Mouse (Mus musculus) forebrain, embryonic 14.5 days (tissue): ENCODE data around the gene Cpeb4. TPM values are rescaled to one million over a fixed set of nuclear protein-coding genes. Genes with fewer than 3 reads are reported as not detected.

Experiments
- ATAC-seq: fragments of 200-750 bp; cut with Nextera tagmentation; 2 replicates; pipeline ENCODE4 v1.8.0; 2017; ENCODE audit warnings: mild to moderate bottlenecking, moderate library complexity
- DNase-seq: peaks from one replicate; pipeline ENCODE4 v3.0.0-alpha.2; 2015; ENCODE audit warnings: low spot score
- H3K27ac ChIP-seq: fragments of 300-500 bp; sonication (generic); 2 replicates; pipeline ENCODE4 v1.5.1; 2014; ENCODE audit warnings: low read depth, mild to moderate bottlenecking, control low read depth, low read length, moderate library complexity
- H3K27me3 ChIP-seq: fragments of 300-500 bp; sonication (generic); replicated peaks from 2 replicates; pipeline ENCODE4 v1.6.1; 2014; ENCODE audit warnings: low read length, control low read depth, mixed read lengths; ENCODE audit not compliant: control insufficient read depth, insufficient read depth
- H3K36me3 ChIP-seq: fragments of 300-500 bp; sonication (generic); 2 replicates; pipeline ENCODE4 v1.6.1; 2014; ENCODE audit warnings: low read length, control low read depth; ENCODE audit not compliant: control insufficient read depth, insufficient read depth
- H3K4me1 ChIP-seq: fragments of 300-500 bp; sonication (generic); 2 replicates; pipeline ENCODE4 v1.6.1; 2014; ENCODE audit warnings: antibody characterized with exemption, low read length, control low read depth; ENCODE audit not compliant: control insufficient read depth, insufficient read depth
- H3K4me2 ChIP-seq: fragments of 300-500 bp; sonication (generic); 2 replicates; pipeline ENCODE4 v1.6.1; 2014; ENCODE audit warnings: mild to moderate bottlenecking, control low read depth, low read length
- H3K4me3 ChIP-seq: fragments of 300-500 bp; sonication (generic); 2 replicates; pipeline ENCODE4 v1.5.1; 2014; ENCODE audit warnings: low read depth, low read length, control low read depth
- H3K9ac ChIP-seq: fragments of 300-500 bp; sonication (generic); 2 replicates; pipeline ENCODE4 v1.6.1; 2014; ENCODE audit warnings: mild to moderate bottlenecking, low read length, control low read depth, moderate library complexity
- H3K9me3 ChIP-seq: fragments of 300-500 bp; sonication (generic); replicated peaks from 2 replicates; pipeline ENCODE4 v1.6.1; 2016; ENCODE audit warnings: low read length, control low read depth, mixed read lengths; ENCODE audit not compliant: control insufficient read depth
- WGBS: fragments of 180-500 bp; shearing (Covaris S2); extraction: QIAGEN DNeasy Blood & Tissue Kit; methylation state at CpG from one replicate; pipeline ENCODE4 v1.1.7; 2014; 5-methylcytosine and 5-hydroxymethylcytosine counted together
- polyA plus RNA-seq: library from polyadenylated mRNA; unstranded; fragments of >200 nt; fragmentation: Nextera tagmentation; extraction: Ambion mirVana; gene quantifications from 2 replicates; pipeline ENCODE4 v1.2.1, GENCODE M21; 2014

Cpeb4 gene
- polyA plus RNA-seq, 1 experiment from 2014 or later: 18.5 TPM

DNA sequence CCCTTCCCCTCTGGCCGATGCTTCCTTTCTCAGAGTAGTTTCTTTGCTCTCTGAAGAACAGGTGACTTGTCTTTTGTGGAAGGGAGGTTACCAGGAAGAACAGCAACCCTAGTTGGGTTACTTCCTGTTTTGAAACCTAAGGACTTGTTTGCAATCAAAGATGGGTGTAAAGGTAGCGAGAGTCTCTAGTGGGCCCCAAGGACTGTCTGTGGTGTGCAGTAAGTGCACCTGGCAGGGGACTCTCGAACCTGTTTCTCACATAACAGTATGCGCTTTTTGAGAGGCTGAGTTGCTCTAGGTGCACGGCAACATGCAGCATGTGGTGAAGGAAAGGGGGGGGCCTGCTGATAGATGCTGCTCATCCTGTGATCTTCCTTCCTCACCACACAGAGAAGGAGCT lies 40.0 kb upstream of the Cpeb4 start:
- no peaks in the 10 kb centered on the region for H3K9me3 ChIP-seq
- no peak overlapping the region for H3K4me3 ChIP-seq
- H3K27ac ChIP-seq: no peak overlapping the region
- WGBS: 96% methylated on average over 5 of the region's 5 CpGs
- no peaks in the 10 kb centered on the region for H3K27me3 ChIP-seq
- no peak overlapping the region for H3K4me2 ChIP-seq
- ATAC-seq (no peak), DNase-seq (no peak)
- H3K4me1 ChIP-seq: no peaks in the 10 kb centered on the region
- no peak overlapping the region for H3K9ac ChIP-seq
- H3K36me3 ChIP-seq: no peaks in the 10 kb centered on the region

DNA sequence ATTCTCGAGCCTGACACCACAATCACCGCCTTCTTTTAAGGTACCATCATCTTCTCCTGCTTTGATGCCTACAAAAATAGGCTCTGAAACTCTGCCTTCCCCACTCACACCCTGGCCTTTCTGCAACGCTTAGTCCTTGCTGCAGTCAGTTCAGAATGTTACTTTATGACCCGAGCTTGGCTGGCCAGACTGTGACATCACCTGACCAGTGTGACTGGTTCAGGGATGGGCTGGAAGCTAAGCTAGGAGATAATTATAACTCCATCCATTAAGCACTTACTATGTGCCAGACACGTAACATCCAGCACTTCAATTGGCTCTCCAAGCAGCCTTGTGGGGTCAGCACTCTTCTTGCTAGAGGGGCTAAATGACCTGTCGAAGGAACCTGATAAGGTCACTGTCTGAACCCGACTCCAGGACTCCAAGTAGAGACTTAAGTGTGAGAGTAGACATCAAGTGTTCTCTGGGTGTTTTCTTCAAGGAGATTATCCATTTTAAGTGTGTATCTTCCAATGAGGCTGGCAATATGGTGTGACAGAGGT lies 39.5 kb upstream of the Cpeb4 start:
- Histone ChIP-seq H3K4me1 (no peaks in the 10 kb centered on the region), H3K4me3 (no peak overlapping the region), H3K9ac (no peak overlapping the region), H3K27me3 (no peaks in the 10 kb centered on the region), H3K4me2 (no peak overlapping the region), H3K27ac (no peak overlapping the region), H3K36me3 (no peaks in the 10 kb centered on the region), H3K9me3 (no peaks in the 10 kb centered on the region)
- 91% methylated on average over 7 of the region's 7 CpGs for WGBS
- no peak for DNase-seq
- ATAC-seq: no peak

DNA sequence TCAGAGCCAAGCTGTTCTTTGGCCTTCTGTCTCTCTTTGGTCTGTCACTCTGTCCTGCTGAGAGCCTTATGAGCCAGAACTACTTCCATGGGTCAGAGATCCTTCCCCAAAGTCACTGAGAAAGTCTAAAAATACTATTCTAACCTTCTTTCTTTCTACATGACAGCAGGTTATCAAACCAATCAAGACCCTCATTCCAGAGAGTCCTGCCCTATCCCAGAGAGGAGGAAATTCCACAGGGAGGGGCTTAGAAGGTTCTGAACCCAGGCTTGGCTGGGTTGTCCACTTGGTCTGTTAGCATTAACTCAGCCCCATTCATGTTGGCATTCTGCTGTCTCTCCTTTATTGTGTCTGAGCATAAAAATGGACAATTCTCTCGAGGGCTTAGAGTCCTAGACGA lies 38.5 kb upstream of the Cpeb4 start:
- no peak for ATAC-seq

DNA sequence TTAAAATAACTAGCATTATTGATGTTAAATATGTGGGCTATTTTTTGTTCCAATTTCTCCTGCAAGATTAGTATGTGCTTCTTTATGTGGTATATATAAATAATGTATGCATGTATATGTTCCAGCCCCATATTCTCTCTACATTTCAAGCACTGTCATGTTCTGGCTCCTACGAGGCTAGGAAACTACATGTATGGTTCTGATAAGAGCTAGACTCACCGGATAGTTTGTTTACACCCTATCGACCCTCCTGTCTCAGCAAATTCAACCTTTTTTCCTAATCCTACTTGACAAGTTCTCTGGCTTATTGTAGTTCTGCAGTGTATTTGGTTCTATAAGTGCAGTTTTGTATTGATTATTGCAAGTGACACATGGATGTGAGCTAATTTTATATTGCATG lies 36.7 kb upstream of the Cpeb4 start:
- Histone ChIP-seq H3K36me3 (no peaks in the 10 kb centered on the region), H3K9ac (no peak overlapping the region), H3K9me3 (no peaks in the 10 kb centered on the region), H3K4me1 (peaks cover 11% of the 10 kb centered on the region), H3K4me3 (no peak overlapping the region), H3K27ac (no peak overlapping the region), H3K4me2 (no peak overlapping the region), H3K27me3 (no peaks in the 10 kb centered on the region)
- DNase-seq (no peak), ATAC-seq (no peak)
- WGBS: 88% methylated on average over 3 of the region's 3 CpGs

More for the DNA sequence above, 38.5 kb upstream of the Cpeb4 start:
- H3K27me3 ChIP-seq: no peaks in the 10 kb centered on the region
- 21% methylated on average over 2 of the region's 2 CpGs for WGBS
- no peak overlapping the region for H3K27ac ChIP-seq
- DNase-seq: no peak
- H3K36me3 ChIP-seq: no peaks in the 10 kb centered on the region
- H3K9me3 ChIP-seq: no peaks in the 10 kb centered on the region
- H3K4me2 ChIP-seq: no peak overlapping the region
- no peak overlapping the region for H3K4me3 ChIP-seq
- H3K9ac ChIP-seq: no peak overlapping the region
- peaks cover 3% of the 10 kb centered on the region for H3K4me1 ChIP-seq

DNA sequence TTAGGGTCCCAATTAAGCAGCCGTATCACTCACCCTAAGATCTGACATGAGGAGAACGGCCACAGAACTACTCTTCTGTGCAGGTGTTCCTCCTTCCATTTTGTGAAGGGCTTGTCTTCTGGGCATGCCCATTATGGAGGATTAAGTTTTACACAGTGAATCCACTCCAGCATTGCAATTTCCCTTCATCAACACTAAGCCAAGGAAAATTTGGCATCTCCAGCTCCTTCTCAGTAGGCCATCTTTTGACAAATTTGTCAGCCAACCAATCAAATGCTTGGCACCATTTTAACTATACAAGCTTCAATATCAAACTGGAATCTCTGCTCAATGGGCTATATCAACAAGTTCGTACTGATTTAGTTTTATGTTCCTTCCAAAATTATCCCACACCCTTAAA lies 34.8 kb upstream of the Cpeb4 start:
- H3K4me2 ChIP-seq: no peak overlapping the region
- 64% methylated on average over 3 of the region's 3 CpGs for WGBS
- no peaks in the 10 kb centered on the region for H3K9me3 ChIP-seq
- DNase-seq: peak; percentile 56
- no peak for ATAC-seq
- no peak overlapping the region for H3K9ac ChIP-seq
- H3K36me3 ChIP-seq: no peaks in the 10 kb centered on the region
- H3K27ac ChIP-seq: no peak overlapping the region
- no peak overlapping the region for H3K4me3 ChIP-seq
- peaks cover 11% of the 10 kb centered on the region for H3K4me1 ChIP-seq
- H3K27me3 ChIP-seq: no peaks in the 10 kb centered on the region

DNA sequence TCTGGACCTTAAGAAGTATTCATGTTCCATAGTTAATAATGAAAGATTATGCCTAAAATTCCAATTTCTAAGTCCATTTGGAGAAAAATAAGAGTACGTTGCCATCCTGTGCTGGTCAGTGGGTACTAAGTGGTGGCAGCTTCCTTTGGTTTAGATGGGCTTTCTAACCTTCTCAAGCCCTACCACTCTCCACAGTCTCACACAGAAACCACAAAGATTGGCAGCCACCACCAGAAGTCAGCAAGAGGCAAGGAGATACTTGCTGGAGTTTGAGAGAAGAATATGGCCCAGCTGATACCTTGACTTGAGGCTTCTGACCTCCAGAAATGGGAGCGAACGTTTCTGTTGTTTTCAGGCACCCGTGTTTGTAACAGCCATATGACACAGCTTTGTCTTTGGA lies 34.3 kb upstream of the Cpeb4 start:
- no peaks in the 10 kb centered on the region for H3K27me3 ChIP-seq
- WGBS: 92% methylated on average over 4 of the region's 4 CpGs
- H3K4me1 ChIP-seq: peaks cover 11% of the 10 kb centered on the region
- no peaks in the 10 kb centered on the region for H3K9me3 ChIP-seq
- no peak overlapping the region for H3K4me2 ChIP-seq
- ATAC-seq (no peak), DNase-seq (no peak)
- H3K36me3 ChIP-seq: no peaks in the 10 kb centered on the region
- no peak overlapping the region for H3K9ac ChIP-seq
- no peak overlapping the region for H3K27ac ChIP-seq
- H3K4me3 ChIP-seq: no peak overlapping the region

DNA sequence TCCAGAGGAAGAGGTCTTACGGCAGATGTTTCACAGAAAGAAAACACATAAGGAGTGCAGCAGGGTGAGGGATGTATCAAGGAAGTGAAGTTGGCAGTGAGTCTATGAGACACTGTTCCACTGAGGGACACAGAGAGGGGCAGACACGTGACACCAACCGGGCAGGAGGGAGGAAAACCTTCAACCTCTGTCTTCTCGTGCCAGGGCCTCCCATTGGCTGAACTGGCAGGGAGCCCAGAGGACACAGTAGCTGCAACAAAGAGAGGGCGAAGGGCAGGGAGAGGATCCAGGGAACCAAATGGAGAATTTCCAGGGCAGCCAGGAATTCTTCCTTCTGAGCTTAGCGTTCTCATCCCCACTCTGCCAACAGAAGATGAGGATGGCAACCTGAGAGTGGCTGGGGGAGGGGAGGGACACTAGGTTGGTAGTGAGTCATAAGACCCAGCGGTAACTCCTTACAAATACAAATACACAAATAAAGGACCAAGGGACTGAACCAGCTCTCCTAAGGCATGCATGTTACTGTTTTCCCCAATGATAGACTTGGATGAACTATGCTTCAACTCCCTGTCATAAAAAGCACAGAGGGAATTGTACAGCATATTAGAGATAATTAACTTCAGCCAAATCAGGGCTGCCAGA lies 33.4 kb upstream of the Cpeb4 start:
- no peak overlapping the region for H3K9ac ChIP-seq

DNA sequence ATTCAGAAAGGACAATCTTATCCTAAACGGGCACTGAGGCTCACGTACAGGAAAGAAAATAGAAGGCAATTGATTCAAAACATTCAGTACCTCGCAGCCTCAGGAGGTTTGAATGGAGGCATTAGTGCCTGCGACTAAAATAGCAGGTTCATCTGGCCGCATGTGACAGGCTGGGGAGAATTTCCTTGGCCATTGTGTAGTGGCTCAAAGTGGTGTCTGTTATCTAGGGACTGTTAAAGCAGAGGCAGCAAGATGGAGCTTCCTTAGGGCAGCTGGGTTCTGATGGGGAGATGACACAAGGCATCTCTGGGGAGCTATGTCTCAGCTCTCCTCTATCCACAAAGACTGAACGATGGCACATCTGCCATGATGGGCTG lies 32.9 kb upstream of the Cpeb4 start:
- Histone ChIP-seq H3K27ac (peak overlapping the region; percentile 60), H3K4me2 (no peak overlapping the region), H3K27me3 (no peaks in the 10 kb centered on the region), H3K9ac (no peak overlapping the region), H3K36me3 (no peaks in the 10 kb centered on the region), H3K4me3 (no peak overlapping the region), H3K4me1 (peaks cover 11% of the 10 kb centered on the region), H3K9me3 (no peaks in the 10 kb centered on the region)
- 26% methylated on average over 6 of the region's 6 CpGs for WGBS
- ATAC-seq (peak; percentile 29; the same call in 1 of the 2 replicates), DNase-seq (no peak)

More for the DNA sequence above, 33.4 kb upstream of the Cpeb4 start:
- Histone ChIP-seq H3K36me3 (no peaks in the 10 kb centered on the region), H3K4me3 (no peak overlapping the region), H3K4me2 (no peak overlapping the region), H3K27me3 (no peaks in the 10 kb centered on the region), H3K27ac (peak overlapping the region; percentile 60), H3K9me3 (no peaks in the 10 kb centered on the region), H3K4me1 (peaks cover 11% of the 10 kb centered on the region)
- WGBS: 27% methylated on average over 7 of the region's 7 CpGs
- DNase-seq (peak; percentile 74), ATAC-seq (peak; percentile 73; the same call in 1 of the 2 replicates)

DNA sequence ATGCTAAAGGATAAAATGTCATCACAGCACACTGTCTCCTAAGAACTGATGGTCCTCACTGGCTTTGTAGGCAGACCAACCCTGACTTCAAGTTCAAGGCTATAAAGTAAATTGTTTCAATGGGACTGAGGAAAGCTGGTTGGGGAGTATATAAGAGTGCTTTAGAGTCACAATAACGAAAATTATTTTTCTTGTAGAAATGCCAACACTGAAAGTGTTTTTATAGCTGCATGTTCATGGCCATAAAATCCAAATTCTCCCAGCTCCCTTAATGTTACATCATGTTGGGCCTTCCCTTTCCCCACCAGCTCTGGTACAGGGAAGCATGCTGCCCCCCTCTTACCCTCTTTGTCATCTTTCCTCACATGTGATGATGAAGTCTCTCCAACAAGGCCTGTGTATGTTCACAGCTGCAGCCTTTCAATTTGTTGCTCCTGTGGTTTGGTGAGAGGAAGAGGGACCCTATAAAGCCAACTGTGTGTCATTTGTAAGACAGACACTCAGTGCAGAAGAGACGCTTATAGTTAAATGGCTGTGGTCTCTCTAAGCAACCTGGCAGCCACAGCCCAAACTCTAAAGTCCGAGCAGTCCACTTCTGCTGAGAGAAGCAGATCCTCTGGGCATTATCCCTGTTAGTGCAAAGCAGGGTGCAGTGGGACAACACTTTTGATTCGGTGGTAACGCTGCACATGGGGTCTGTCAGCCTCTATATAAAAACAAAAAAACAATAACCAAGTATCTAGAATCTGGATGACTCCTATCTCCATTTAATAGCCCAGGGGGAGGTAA lies 29.6 kb upstream of the Cpeb4 start:
- no peak overlapping the region for H3K4me3 ChIP-seq
- 82% methylated on average over 5 of the region's 5 CpGs for WGBS
- ATAC-seq: no peak

More for the DNA sequence above, 29.6 kb upstream of the Cpeb4 start:
- Histone ChIP-seq H3K9me3 (no peaks in the 10 kb centered on the region), H3K27ac (no peak overlapping the region), H3K9ac (no peak overlapping the region), H3K4me2 (no peak overlapping the region), H3K36me3 (no peaks in the 10 kb centered on the region), H3K4me1 (peaks cover 20% of the 10 kb centered on the region), H3K27me3 (no peaks in the 10 kb centered on the region)
- DNase-seq: no peak
